Mouse (Mus musculus): ENCODE results near the gene Chid1. TPM values are rescaled to one million over a fixed set of nuclear protein-coding genes. Genes with fewer than 3 reads are reported as not detected.

The Chid1 gene
- polyA plus RNA-seq, 1 experiment from 2014 or later: 15.6 TPM

DNA sequence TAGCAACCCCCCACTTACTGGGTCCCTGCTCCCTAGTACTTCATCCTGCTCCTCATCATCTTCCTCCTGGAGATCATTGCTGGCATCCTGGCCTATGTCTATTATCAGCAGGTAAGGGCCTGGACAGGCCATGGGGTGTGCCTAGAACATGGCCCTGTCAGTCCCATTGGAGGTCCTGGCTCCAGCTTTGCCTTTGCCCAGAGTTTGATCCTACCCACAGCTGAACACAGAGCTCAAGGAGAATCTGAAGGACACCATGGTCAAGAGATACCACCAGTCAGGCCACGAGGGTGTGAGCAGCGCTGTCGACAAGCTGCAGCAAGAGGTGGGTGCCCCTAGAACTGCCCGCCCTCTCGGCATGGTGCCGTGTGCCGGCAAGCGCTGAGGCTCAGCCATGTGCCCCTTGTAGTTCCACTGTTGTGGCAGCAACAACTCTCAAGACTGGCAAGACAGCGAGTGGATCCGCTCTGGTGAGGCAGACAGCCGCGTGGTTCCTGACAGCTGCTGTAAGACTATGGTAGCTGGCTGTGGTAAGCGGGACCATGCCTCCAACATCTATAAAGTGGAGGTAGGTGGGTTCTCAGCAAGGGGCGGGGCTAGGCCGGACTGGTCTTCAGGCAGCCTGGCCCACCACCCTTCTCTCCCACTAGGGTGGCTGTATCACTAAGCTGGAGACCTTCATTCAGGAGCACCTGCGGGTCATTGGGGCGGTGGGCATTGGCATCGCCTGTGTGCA lies 69.6 kb downstream of the Chid1 start:
- Histone ChIP-seq H3K27ac (ENCODE audit: low read length) (no peak overlapping the region), H3K9ac (replicated peaks; ENCODE audit: low read depth) (no peak overlapping the region), H3K27me3 (replicated peaks; ENCODE audit: insufficient read depth, low read length) (no peaks in the 10 kb centered on the region), H3K4me2 (replicated peaks; ENCODE audit: low read depth, low read length) (no peak overlapping the region), H3K36me3 (ENCODE audit: insufficient read depth, low read length) (peaks cover 15% of the 10 kb centered on the region), H3K9me3 (ENCODE audit: low read length) (no peaks in the 10 kb centered on the region), H3K4me3 (ENCODE audit: low read depth, low read length) (no peak overlapping the region), H3K4me1 (ENCODE audit: insufficient read depth, low read depth, low read length) (peaks cover 34% of the 10 kb centered on the region)
- DNase-seq (ENCODE audit: low spot score): peak; percentile 4
- 92% methylated on average over 18 of the region's 18 CpGs for WGBS
- no peak for TF ChIP-seq CTCF (IDR thresholded peaks at IDR 0.05)
- TF ChIP-seq EP300 (IDR thresholded peaks at IDR 0.05): no peak
- ATAC-seq: no peak

DNA sequence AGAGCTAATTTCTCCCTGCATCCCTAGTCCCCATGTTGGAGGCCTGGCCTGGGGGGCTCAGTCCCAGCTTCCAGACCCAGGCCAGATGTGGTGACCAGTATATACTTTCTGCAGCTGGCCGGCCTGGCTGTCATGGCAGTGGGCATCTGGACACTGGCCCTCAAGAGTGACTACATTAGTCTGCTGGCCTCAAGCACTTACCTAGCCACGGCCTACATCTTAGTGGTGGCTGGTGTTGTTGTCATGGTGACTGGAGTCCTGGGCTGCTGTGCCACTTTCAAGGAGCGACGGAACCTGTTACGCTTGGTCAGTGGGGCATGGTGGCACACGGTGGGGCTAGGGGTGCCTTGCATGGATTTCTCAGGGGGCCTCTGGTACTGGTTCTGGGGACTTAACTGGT lies 70.3 kb downstream of the Chid1 start:
- TF ChIP-seq EP300 (IDR thresholded peaks at IDR 0.05) (no peak), CTCF (IDR thresholded peaks at IDR 0.05) (no peak)

DNA sequence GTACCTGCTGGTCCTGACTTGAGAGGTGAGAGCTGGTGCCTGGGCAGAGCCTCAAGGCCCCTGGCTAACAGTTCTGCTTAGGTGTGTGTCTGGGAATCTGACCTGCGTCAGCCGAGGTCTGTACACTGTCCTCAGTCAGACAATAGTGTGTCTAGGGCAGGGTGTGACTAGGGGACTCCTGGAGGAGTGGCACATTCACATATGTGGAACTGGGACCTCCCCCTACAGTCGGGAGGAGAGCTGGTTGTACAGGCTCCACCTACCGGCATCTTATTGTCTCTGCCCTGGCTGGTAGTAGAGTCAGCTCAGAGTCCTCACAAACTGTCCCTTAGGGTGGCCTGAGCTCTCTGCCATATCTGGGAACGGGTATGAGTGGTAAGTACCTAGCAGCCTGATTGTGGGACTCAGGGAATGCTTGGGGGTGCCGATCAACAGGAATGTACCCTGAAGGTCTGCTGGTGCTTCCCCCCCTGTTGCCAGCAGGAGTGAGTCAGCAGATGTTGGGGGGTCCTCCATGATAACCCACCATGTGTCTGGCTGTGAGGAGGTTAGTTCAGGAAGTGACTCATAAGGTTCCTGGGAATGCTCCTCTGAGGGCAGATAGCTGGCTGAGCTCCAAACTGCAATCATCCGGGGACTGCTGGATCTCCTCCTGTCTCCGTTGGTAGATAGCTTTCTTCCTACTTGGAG lies 71.0 kb downstream of the Chid1 start:
- Histone ChIP-seq H3K9ac (replicated peaks; ENCODE audit: low read depth) (peak overlapping the region; percentile 83; the same call in 1 of the 2 replicates), H3K27me3 (replicated peaks; ENCODE audit: insufficient read depth, low read length) (no peaks in the 10 kb centered on the region; the same call in 1 of the 2 replicates), H3K4me2 (replicated peaks; ENCODE audit: low read depth, low read length) (peak overlapping the region; percentile 65), H3K4me1 (ENCODE audit: insufficient read depth, low read depth, low read length) (peaks cover 39% of the 10 kb centered on the region; the same call in 1 of the 2 replicates), H3K27ac (ENCODE audit: low read length) (peak overlapping the region; percentile 95), H3K36me3 (ENCODE audit: insufficient read depth, low read length) (peaks cover 15% of the 10 kb centered on the region), H3K4me3 (ENCODE audit: low read depth, low read length) (peak overlapping the region; percentile 74), H3K9me3 (ENCODE audit: low read length) (no peaks in the 10 kb centered on the region)
- ATAC-seq (peak; percentile 75), DNase-seq (ENCODE audit: low spot score) (peak; percentile 93)
- TF ChIP-seq EP300 (IDR thresholded peaks at IDR 0.05) (peak; percentile 26; the same call in 1 of the 2 replicates), CTCF (IDR thresholded peaks at IDR 0.05) (peak; percentile 68)
- 3% methylated on average over 8 of the region's 8 CpGs for WGBS

More for the DNA sequence above, 70.3 kb downstream of the Chid1 start:
- Histone ChIP-seq H3K27me3 (replicated peaks; ENCODE audit: insufficient read depth, low read length) (no peaks in the 10 kb centered on the region; the same call in 1 of the 2 replicates), H3K4me2 (replicated peaks; ENCODE audit: low read depth, low read length) (peak overlapping the region; percentile 65), H3K4me1 (ENCODE audit: insufficient read depth, low read depth, low read length) (peaks cover 40% of the 10 kb centered on the region), H3K9ac (replicated peaks; ENCODE audit: low read depth) (no peak overlapping the region), H3K27ac (ENCODE audit: low read length) (peak overlapping the region; percentile 95), H3K36me3 (ENCODE audit: insufficient read depth, low read length) (peaks cover 15% of the 10 kb centered on the region), H3K4me3 (ENCODE audit: low read depth, low read length) (no peak overlapping the region), H3K9me3 (ENCODE audit: low read length) (no peaks in the 10 kb centered on the region)
- 72% methylated on average over 6 of the region's 6 CpGs for WGBS
- DNase-seq (ENCODE audit: low spot score) (no peak), ATAC-seq (no peak)

DNA sequence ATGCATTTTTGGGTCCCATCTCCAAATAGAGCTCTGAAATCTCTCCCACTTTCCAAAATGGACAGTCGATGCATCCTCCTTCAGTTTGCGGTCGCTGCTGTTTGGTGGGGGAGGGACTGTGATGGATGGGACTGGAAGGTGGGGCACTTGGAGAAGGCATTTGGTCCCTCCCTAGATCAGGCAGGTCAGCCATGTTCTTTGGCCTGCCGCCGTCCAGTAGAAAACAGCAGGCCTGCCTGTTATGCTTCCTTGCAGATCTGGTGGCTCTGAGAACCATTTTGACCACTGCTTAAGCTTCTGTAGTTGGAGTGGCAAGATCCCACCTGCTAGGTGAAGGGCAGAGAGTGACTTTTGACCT lies 71.5 kb downstream of the Chid1 start:
- 6% methylated on average over 5 of the region's 5 CpGs for WGBS
- H3K9me3 ChIP-seq (ENCODE audit: low read length): no peaks in the 10 kb centered on the region
- H3K4me1 ChIP-seq (ENCODE audit: insufficient read depth, low read depth, low read length): peaks cover 43% of the 10 kb centered on the region; the same call in 1 of the 2 replicates
- peak; percentile 75 for DNase-seq (ENCODE audit: low spot score)
- ATAC-seq: peak; percentile 24
- peak overlapping the region; percentile 95 for H3K27ac ChIP-seq (ENCODE audit: low read length)
- peak overlapping the region; percentile 65 for H3K4me2 ChIP-seq (replicated peaks; ENCODE audit: low read depth, low read length)
- no peaks in the 10 kb centered on the region; the same call in 1 of the 2 replicates for H3K27me3 ChIP-seq (replicated peaks; ENCODE audit: insufficient read depth, low read length)
- peaks cover 15% of the 10 kb centered on the region for H3K36me3 ChIP-seq (ENCODE audit: insufficient read depth, low read length)
- peak overlapping the region; percentile 83 for H3K9ac ChIP-seq (replicated peaks; ENCODE audit: low read depth)
- H3K4me3 ChIP-seq (ENCODE audit: low read depth, low read length): peak overlapping the region; percentile 74
- TF ChIP-seq EP300 (IDR thresholded peaks at IDR 0.05): no peak
- TF ChIP-seq CTCF (IDR thresholded peaks at IDR 0.05): no peak

DNA sequence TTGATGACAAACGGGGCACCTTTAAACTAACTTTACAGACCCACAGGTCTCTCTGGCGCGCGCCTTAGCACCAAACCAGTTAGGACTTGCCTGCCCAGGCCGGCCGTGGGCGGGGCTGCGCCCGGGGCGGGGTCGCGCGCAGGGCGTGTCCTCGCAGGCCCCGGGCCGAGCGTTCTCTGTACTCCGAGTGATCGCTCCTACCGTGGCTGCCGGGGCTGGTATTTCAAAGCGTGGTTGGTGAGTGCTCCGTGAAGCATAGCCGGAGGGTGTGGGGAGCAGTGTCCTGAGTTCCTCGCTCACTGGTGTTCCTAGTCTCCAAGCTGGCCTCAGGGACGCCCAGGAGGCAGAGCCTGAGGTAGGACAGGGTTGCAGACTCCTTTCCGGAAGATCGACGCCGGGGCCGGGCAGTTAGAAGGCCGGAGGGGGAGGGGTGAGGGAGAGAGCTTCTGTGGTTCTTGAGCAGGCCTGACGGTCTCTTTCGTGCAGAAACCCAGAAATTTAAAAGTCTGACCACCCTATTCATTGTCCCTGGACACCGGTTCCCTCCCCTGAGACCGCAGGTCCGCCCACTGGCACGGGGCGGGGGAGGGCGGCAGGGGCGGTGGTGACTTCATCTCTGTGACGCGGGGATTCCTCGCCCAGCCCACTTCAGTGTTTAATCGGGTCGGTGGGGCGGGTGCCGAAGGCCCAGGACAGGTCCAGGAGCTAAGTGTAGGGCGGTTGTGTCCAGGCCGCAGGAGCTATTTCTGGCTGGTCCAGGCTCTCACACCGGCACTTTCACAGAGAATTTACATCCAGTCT lies 72.2 kb downstream of the Chid1 start, which contains the start of gene Cd151:
Gene Cd151, plus strand, starts transcription at position 163 of the 801 bp plus-strand sequence.
- H3K4me2 ChIP-seq (replicated peaks; ENCODE audit: low read depth, low read length): peak within 1 kb of the TSS; percentile 65
- peaks cover 43% of the 10 kb centered on the region; the same call in 1 of the 2 replicates for H3K4me1 ChIP-seq (ENCODE audit: insufficient read depth, low read depth, low read length)
- H3K36me3 ChIP-seq (ENCODE audit: insufficient read depth, low read length): peaks cover 15% of the 10 kb centered on the region
- 2% methylated on average over 50 of the region's 52 CpGs for WGBS
- DNase-seq (ENCODE audit: low spot score) (peak; percentile 95), ATAC-seq (peak; percentile 82)
- H3K9ac ChIP-seq (replicated peaks; ENCODE audit: low read depth): peak within 1 kb of the TSS; percentile 83
- TF ChIP-seq CTCF (IDR thresholded peaks at IDR 0.05) (no peak), EP300 (IDR thresholded peaks at IDR 0.05) (no peak)
- H3K27ac ChIP-seq (ENCODE audit: low read length): peak within 1 kb of the TSS; percentile 95
- no peaks in the 10 kb centered on the region; the same call in 1 of the 2 replicates for H3K27me3 ChIP-seq (replicated peaks; ENCODE audit: insufficient read depth, low read length)
- H3K9me3 ChIP-seq (ENCODE audit: low read length): no peaks in the 10 kb centered on the region
- peak within 1 kb of the TSS; percentile 74 for H3K4me3 ChIP-seq (ENCODE audit: low read depth, low read length)
